Mouse (Mus musculus) C2C12 (cell line): ENCODE data around the gene Gm49405.

Experiments used
- CEBPB ChIP-seq: IDR thresholded peaks from one replicate; pipeline ENCODE4 v1.6.1; 2011; ENCODE audit warnings: low read depth, mild to moderate bottlenecking, control low read depth, moderate library complexity
- CTCF ChIP-seq: IDR thresholded peaks from one replicate; pipeline ENCODE4 v1.5.1; 2011; ENCODE audit not compliant: control insufficient read depth, insufficient read depth, insufficient read length
- MAX ChIP-seq: IDR thresholded peaks from one replicate; pipeline ENCODE4 v1.6.1; 2011; ENCODE audit warnings: mild to moderate bottlenecking, control low read depth
- MYOD1 ChIP-seq: IDR thresholded peaks from one replicate; pipeline ENCODE4 v1.6.1; 2011; ENCODE audit warnings: low read depth; ENCODE audit not compliant: control insufficient read depth, insufficient read length
- MYOG ChIP-seq: IDR thresholded peaks from one replicate; pipeline ENCODE4 v1.6.1; 2011; ENCODE audit not compliant: control insufficient read depth, insufficient read length; ENCODE audit errors: extremely low read depth
- USF1 ChIP-seq: IDR thresholded peaks from one replicate; pipeline ENCODE4 v1.6.1; 2011; ENCODE audit warnings: low read depth, mild to moderate bottlenecking, control low read depth, moderate library complexity

GRCm38 (mm10) chr19:3990804-3991203, 9.6 kb upstream of the Gm49405 start:
- no peak for TF ChIP-seq CTCF
- no peak for TF ChIP-seq MAX
- no peak for TF ChIP-seq MYOG
- no peak for TF ChIP-seq USF1
- no peak for TF ChIP-seq CEBPB
- no peak for TF ChIP-seq MYOD1
